Comparison of ENCODE assay signal across 16 mouse cellular contexts in the genomic region with DNA sequence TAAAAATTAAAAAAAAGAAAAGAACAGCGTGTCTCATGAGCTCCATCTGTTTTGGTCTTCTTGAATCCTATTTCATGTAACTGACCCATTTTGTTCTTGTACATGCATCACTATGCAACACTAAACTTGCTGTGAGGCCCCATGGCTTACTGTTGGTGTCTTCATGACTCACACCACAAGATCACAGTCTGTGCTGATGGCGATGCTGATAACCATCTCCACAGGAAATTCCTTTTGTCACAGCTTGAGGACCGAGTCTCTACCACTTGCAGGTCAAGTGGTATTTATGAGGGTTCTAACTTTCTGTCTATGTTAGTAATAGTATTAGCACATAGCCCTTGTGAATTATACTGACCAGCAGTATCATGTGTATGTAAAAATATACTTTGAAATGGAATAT.
"Had no signal": no experiment of that assay in that cellular context is flagged by ENCODE, and none has a peak within 500 bp of the region (broad histone marks: within the 10 kb centered on the region; RNA-seq: fewer than 3 reads in every experiment).

No protein-coding gene starts in this region.

- H3K36me3 ChIP-seq: neural tube, embryonic 13.5 days; neural tube, embryonic 15.5 days; stomach, embryonic 15.5 days had no signal

- DNase-seq: retina, postnatal 1 day; right cerebral cortex, adult 18-20 months; right cerebral cortex, postnatal 14 days; right cerebral cortex, postnatal 25 days; right cerebral cortex, postnatal 4 days; spleen, adult 18-20 months; thymus, adult 18-20 months; thymus, adult 2 months; thymus, postnatal 14 days; thymus, postnatal 25 days; thymus, postnatal 36 days; thymus, postnatal 4 days had no signal

- H3K27ac ChIP-seq: neural tube, embryonic 13.5 days; neural tube, embryonic 15.5 days; stomach, embryonic 15.5 days; stomach, postnatal 0 days had no signal

- H3K4me2 ChIP-seq: neural tube, embryonic 13.5 days; neural tube, embryonic 15.5 days; stomach, embryonic 15.5 days had no signal

- H3K27me3 ChIP-seq: neural tube, embryonic 13.5 days; neural tube, embryonic 15.5 days; stomach, embryonic 15.5 days had no signal

- H3K4me1 ChIP-seq: neural tube, embryonic 13.5 days; neural tube, embryonic 15.5 days; stomach, embryonic 15.5 days had no signal

- H3K4me3 ChIP-seq: neural tube, embryonic 13.5 days; neural tube, embryonic 15.5 days; stomach, embryonic 15.5 days had no signal

- H3K9me3 ChIP-seq: neural tube, embryonic 13.5 days; neural tube, embryonic 15.5 days; stomach, embryonic 15.5 days had no signal

- H3K9ac ChIP-seq: neural tube, embryonic 13.5 days; neural tube, embryonic 15.5 days; stomach, embryonic 15.5 days had no signal
